Mouse (Mus musculus) ovary, postnatal 14 days (tissue): Measurements from ENCODE around the gene Gsdme.

Experiments
- DNase-seq: peaks from one replicate; pipeline ENCODE4 v3.0.0; 2022; ENCODE audit warnings: low spot score

Gene Gsdme

DNA sequence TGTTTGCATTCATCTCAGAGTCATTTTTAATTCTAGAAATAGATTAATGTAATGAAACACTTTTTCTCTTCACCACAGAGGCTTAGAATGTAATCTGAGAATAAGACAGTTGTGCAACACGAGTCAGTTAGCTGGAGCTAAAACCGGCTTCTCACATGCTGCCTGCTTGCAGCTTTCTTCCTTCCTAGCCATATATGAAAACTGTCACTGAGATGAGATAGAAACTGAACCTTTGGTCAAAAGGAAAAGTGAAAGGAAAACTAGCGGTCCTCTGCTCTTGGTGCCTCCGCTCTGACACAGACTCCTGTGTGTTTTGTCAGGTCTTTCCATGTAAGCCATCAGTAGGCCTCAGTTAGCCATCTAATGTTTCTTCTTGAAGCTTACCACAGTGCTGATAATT is 75.7 kb downstream of the Gsdme start:
- no peak for DNase-seq

DNA sequence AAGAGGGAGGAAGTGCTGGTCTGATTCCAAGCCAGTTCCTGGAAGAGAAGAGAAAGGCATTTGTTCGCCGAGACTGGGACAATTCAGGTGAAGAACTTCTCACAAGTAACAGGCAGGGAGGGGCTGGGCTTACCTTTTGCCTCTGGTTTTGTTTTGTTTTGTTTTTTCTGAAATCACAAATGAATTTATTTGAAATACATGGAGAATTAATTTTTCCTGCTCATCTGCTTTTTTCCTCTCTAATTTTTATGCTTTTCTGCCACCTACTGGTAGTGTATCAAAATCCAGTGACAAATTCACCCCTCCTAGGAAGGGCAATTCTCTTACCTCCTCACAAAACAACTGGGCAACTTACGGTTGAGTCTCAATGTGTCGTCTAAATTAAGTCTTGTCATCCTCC is 83.5 kb downstream of the Gsdme start:
- peak; percentile 7 for DNase-seq

DNA sequence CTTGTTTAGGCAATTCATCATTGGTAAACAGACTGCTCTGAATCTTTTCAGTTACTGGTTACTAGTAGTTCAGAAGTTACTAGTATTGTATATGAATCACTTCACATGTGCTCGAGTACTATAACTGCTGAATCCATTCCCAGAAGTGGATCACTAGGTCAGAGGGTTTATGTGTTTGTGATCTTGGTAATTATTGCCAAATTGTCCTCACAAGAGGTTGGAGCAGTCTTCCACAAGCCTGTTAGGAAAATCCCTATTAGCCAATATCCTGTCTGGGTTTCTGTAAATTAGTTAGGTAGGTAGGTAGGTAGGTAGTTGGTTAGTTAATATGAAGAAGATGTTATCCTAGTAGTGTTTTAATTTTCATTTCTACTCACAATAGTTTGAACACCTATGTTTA is 87.9 kb downstream of the Gsdme start:
- DNase-seq, result no peak

DNA sequence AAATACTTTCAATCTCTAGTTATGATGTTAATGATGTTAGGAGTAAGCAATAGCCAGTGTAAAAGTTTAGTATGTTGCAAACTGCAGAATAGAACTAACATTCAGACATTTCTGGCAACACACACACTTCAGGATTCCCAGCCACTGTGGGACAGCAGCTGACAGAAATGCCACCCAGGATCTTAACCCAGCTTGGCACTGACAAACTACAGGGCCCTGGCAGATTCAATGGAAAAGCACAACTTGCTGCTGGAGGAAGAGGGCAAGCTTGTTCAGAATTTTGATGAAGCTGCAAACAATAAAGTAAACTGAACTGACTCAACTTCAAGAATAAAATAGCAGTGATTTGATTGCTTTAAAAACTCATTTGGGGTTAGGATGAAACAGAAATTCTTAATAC is 93.9 kb downstream of the Gsdme start:
- no peak for DNase-seq

DNA sequence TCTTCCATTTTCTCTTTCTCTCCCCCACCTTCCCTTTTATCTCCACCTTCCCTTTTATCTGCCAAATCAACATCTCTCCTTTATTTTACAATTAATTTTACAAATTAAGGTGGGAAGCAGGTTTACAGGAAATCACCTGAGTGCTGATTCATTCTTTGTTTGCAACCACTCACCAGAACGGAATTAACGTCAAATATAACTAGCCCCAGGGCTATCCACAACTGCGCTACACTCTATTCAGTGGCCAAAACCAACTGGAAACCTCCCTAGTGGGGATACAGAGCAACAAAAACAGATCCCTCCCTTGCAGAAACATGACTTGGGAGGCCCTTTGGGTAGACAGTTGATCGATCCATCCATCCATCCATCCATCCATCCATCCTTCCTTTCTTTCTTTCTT is 94.8 kb downstream of the Gsdme start:
- DNase-seq, result no peak

DNA sequence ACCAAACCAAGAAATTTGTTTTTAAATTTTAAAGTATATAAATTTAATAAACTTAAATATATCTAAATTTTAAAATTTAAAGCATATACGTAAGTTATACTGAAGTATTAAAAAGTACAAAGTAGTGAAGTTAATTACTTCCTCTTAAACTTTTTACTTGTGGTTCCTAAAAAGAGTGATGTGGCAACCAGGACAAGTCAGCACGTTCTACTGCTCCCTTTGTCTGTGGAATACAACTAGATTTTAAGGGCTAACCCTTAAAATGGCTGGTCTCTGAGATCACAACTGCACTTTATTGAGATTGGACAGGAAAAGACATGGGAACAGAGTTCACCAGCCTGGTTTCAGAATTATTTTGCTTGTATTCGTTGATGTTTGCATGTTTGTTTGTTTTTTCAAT is 100.6 kb downstream of the Gsdme start:
- no peak for DNase-seq

DNA sequence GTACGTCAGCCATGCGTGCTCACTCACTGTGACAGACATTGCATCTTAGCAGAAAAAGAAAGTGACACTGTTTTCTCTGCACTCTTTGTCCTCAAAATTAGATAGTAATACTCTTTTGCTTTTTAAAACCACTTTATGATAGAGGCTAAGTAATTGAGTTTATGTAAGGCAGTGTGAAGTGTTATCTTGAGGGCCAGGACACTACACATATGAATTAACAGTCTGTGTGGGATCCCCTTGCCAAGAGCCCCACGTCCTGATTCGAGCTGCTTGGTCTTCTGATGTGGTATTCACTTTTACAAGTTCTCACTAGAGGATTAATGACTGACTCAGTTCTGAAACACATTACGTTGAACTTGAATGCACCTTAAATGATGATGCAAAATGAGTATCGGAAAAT is 103.8 kb downstream of the Gsdme start:
- no peak for DNase-seq

DNA sequence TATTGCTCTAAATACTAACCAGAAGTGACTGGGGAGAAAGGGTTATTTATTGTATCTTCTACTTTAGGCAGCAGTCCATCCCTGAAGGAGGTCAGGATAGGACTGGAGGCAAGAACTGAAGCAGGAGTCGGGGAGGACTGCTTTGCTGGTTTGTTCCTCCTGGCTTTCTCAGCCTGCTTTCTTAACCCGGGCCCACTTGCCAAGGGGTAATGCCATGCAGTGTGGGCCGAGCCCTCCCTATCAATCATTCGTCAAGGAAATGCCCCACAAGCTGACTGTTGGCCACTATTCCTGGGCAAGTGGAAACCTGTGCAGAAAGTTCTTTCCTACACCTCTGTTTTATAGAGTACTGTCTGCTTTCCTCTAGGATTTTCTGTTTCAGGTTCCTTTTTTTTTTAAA is 114.3 kb downstream of the Gsdme start:
- no peak for DNase-seq

DNA sequence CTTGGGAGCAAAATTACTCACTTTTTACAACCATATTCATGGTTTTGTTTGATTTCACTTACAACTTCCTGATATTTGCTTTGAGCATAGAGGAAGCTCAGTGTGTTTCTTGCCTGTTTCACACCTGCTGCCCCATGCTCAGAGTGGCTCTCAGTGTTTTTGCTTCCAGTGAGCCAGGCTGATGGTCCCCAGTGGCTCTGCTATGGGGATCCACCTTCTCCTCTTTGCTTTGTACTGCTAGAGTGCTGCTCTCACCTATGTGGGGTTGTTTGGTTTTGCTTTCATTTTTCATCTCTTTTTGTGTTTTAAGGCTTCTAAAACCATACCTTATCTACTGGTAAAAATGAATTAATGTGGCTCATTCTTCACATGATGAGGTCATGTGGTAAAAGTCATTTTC is 117.5 kb downstream of the Gsdme start:
- no peak for DNase-seq

DNA sequence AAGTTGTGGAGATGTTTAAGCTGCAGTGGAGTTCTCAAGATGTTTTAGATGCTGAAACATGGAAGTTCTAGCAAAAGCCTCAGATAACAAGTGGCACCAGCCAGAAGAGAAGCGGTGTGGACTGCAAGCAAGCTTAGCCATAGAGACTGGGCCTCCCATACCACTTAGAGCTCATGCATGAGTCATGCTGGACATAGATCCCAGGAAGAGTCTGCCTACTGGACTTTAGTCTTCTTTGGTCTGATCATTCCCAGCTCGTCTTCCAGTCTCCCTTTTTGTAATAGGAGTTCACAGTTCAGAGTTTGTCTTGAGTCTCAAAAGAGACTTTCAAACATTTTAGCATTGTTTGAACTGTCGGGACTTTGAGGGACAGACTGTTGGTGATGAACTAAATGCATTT is 124.1 kb downstream of the Gsdme start:
- no peak for DNase-seq
